Mouse (Mus musculus) forebrain, embryonic 14.5 days (tissue): ENCODE data around the gene Vps41. TPM values are rescaled to one million over a fixed set of nuclear protein-coding genes. Genes with fewer than 3 reads are reported as not detected.

Experiments used
- ATAC-seq: fragments of 200-750 bp; cut with Nextera tagmentation; 2 replicates; pipeline ENCODE4 v1.8.0; 2017; ENCODE audit warnings: mild to moderate bottlenecking, moderate library complexity
- DNase-seq: peaks from one replicate; pipeline ENCODE4 v3.0.0-alpha.2; 2015; ENCODE audit warnings: low spot score
- H3K27ac ChIP-seq: fragments of 300-500 bp; sonication (generic); 2 replicates; pipeline ENCODE4 v1.5.1; 2014; ENCODE audit warnings: low read depth, mild to moderate bottlenecking, control low read depth, low read length, moderate library complexity
- H3K27me3 ChIP-seq: fragments of 300-500 bp; sonication (generic); replicated peaks from 2 replicates; pipeline ENCODE4 v1.6.1; 2014; ENCODE audit warnings: low read length, control low read depth, mixed read lengths; ENCODE audit not compliant: control insufficient read depth, insufficient read depth
- H3K36me3 ChIP-seq: fragments of 300-500 bp; sonication (generic); 2 replicates; pipeline ENCODE4 v1.6.1; 2014; ENCODE audit warnings: low read length, control low read depth; ENCODE audit not compliant: control insufficient read depth, insufficient read depth
- H3K4me1 ChIP-seq: fragments of 300-500 bp; sonication (generic); 2 replicates; pipeline ENCODE4 v1.6.1; 2014; ENCODE audit warnings: antibody characterized with exemption, low read length, control low read depth; ENCODE audit not compliant: control insufficient read depth, insufficient read depth
- H3K4me2 ChIP-seq: fragments of 300-500 bp; sonication (generic); 2 replicates; pipeline ENCODE4 v1.6.1; 2014; ENCODE audit warnings: mild to moderate bottlenecking, control low read depth, low read length
- H3K4me3 ChIP-seq: fragments of 300-500 bp; sonication (generic); 2 replicates; pipeline ENCODE4 v1.5.1; 2014; ENCODE audit warnings: low read depth, low read length, control low read depth
- H3K9ac ChIP-seq: fragments of 300-500 bp; sonication (generic); 2 replicates; pipeline ENCODE4 v1.6.1; 2014; ENCODE audit warnings: mild to moderate bottlenecking, low read length, control low read depth, moderate library complexity
- H3K9me3 ChIP-seq: fragments of 300-500 bp; sonication (generic); replicated peaks from 2 replicates; pipeline ENCODE4 v1.6.1; 2016; ENCODE audit warnings: low read length, control low read depth, mixed read lengths; ENCODE audit not compliant: control insufficient read depth
- WGBS: fragments of 180-500 bp; shearing (Covaris S2); extraction: QIAGEN DNeasy Blood & Tissue Kit; methylation state at CpG from one replicate; pipeline ENCODE4 v1.1.7; 2014; 5-methylcytosine and 5-hydroxymethylcytosine counted together
- polyA plus RNA-seq: library from polyadenylated mRNA; unstranded; fragments of >200 nt; fragmentation: Nextera tagmentation; extraction: Ambion mirVana; gene quantifications from 2 replicates; pipeline ENCODE4 v1.2.1, GENCODE M21; 2014

Gene Vps41
- 128 and 146 TPM in 2 replicates for polyA plus RNA-seq

DNA sequence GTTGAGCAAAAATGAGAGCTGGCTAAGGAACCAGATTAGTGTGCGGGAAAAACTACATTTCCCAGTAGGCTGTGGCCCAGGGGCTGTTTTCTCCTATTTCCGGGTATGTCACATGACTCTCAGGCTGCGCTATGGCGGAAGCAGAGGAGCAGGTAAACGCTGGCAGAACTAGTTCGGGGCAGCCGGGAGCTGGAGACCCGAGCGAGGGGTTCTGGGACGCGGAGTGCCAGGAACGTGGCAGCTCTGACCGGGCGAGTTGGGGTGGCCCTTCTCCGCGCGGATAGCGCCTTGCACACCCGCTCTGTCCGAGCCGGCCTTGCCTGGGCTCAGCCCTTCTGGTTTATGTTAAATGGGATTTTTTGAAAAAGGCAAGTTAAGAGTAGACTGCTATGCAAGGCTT is at the start of gene Vps41:
Gene Vps41, plus strand, starts transcription at position 102 of the 400 bp plus-strand sequence.
- Histone ChIP-seq H3K9me3 (no peaks in the 10 kb centered on the region), H3K4me3 (peak within 1 kb of the TSS; percentile 70), H3K27ac (peak within 1 kb of the TSS; percentile 44; the same call in 1 of the 2 replicates), H3K4me1 (no peaks in the 10 kb centered on the region), H3K36me3 (no peaks in the 10 kb centered on the region), H3K27me3 (no peaks in the 10 kb centered on the region), H3K4me2 (peak within 1 kb of the TSS; percentile 65), H3K9ac (peak within 1 kb of the TSS; percentile 82)
- DNase-seq: peak; percentile 95
- under 1% methylated on average over 21 of the region's 21 CpGs for WGBS
- ATAC-seq: peak; percentile 100

DNA sequence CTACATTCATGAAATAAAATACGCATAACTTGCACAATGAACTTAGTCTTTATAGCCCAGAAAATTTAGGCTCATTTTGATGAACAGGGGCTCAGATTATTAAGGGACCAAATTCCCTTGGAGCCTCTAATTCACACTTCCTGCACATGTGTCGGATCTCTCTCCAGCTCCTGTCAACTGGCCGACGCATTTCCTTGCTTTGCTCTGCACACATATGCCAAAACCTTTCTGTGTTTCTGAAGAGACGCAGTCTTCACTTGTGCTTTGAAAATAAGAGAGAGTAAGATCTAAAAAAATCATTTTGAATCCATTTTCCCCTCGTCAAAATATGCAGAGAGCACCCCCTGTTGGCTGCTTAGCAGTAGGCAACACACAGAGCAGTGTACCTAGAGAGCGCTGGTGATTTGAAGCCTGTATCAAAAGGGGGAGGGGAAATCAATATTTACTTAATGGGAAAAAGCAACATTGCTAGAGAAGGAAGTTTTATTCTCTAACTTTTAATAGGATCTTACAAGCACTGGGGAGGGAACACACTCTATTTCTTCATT is 18.5 kb upstream of the Vps41 start:
- 38% methylated on average over 7 of the region's 7 CpGs for WGBS
- peak; percentile 77 for DNase-seq
- H3K27ac ChIP-seq: no peak overlapping the region

DNA sequence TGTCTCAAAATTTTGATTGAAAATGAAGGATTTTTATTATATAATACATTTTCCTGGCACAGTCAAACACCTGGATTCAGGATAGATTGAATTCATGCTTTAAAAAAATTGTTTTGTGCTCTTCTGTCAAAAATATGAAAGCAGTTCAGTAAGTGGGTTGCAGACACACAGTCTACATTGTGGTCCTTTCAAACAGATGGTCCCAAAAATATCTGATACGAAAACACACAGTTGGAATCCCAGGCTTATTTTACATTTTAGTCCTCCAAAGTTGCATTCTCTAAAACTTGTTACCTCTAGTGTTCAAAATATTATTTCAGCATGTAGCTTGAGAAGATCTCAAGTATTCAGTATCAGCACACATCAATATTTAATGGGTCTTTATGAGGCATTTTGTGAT is 5.4 kb upstream of the Vps41 start:
- ATAC-seq: no peak
- WGBS: 100% methylated on average over 1 of the region's 1 CpGs
- DNase-seq: no peak

More for the DNA sequence above, 18.5 kb upstream of the Vps41 start:
- Histone ChIP-seq H3K4me2 (no peak overlapping the region), H3K4me3 (no peak overlapping the region), H3K36me3 (no peaks in the 10 kb centered on the region), H3K9ac (no peak overlapping the region), H3K27me3 (no peaks in the 10 kb centered on the region), H3K9me3 (no peaks in the 10 kb centered on the region), H3K4me1 (no peaks in the 10 kb centered on the region)
- ATAC-seq: peak; percentile 85

DNA sequence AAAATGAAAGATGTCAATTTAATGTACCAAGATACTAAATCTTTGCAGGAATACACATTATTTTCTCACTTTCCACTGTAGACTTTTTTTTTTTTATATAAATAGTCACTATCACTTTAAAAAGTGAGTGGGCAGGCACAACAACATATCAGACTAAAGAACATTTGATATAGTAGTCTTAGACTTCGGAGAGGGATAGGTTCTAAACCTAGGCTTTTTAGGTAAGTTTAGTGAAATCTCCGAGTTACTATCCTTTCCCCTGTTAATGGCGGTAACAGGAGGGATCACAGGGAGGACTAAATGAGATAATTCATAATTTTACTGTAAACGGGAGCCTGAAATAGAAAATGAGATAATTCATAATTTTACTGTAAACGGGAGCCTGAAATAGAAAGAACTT is 379 bp upstream of the Vps41 start:
- WGBS: 46% methylated on average over 5 of the region's 5 CpGs
- Histone ChIP-seq H3K4me3 (peak overlapping the region; percentile 70), H3K4me1 (no peaks in the 10 kb centered on the region), H3K9me3 (no peaks in the 10 kb centered on the region), H3K27me3 (no peaks in the 10 kb centered on the region), H3K36me3 (no peaks in the 10 kb centered on the region), H3K27ac (no peak overlapping the region), H3K4me2 (peak overlapping the region; percentile 29; the same call in 1 of the 2 replicates), H3K9ac (no peak overlapping the region)
- DNase-seq: peak; percentile 2
- ATAC-seq: peak; percentile 41; the same call in 1 of the 2 replicates

More for the DNA sequence above, 5.4 kb upstream of the Vps41 start:
- no peak overlapping the region for H3K9ac ChIP-seq
- H3K9me3 ChIP-seq: no peaks in the 10 kb centered on the region
- H3K36me3 ChIP-seq: no peaks in the 10 kb centered on the region
- H3K4me1 ChIP-seq: no peaks in the 10 kb centered on the region
- no peak overlapping the region for H3K4me3 ChIP-seq
- H3K27ac ChIP-seq: no peak overlapping the region
- no peaks in the 10 kb centered on the region for H3K27me3 ChIP-seq
- H3K4me2 ChIP-seq: no peak overlapping the region

DNA sequence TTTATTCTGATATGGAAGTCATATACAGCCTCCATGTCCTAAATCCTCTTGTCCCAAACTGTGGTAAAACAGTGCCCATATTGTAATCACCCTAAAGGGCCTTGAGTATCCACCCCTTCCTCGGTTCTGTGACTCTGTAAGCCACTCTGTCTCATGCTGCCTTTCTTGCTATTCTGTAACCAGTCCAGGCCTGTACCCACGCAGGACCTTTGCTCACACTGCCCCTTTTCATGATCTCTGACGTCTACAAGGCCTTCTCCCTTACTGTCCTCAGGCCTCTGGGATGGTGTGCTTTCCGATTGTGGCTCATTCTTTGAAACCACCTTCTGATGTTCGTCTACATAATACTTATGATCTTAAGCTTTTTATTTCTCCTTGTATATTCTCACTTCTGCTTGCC is 1.4 kb downstream of the Vps41 start:
- 80% methylated on average over 5 of the region's 5 CpGs for WGBS
- H3K27ac ChIP-seq: no peak overlapping the region
- no peak overlapping the region for H3K4me3 ChIP-seq
- H3K4me1 ChIP-seq: no peaks in the 10 kb centered on the region
- H3K9me3 ChIP-seq: no peaks in the 10 kb centered on the region
- no peak overlapping the region for H3K4me2 ChIP-seq
- no peaks in the 10 kb centered on the region for H3K27me3 ChIP-seq
- DNase-seq: no peak
- ATAC-seq: no peak
- H3K9ac ChIP-seq: no peak overlapping the region
- peaks cover 6% of the 10 kb centered on the region; the same call in 1 of the 2 replicates for H3K36me3 ChIP-seq

DNA sequence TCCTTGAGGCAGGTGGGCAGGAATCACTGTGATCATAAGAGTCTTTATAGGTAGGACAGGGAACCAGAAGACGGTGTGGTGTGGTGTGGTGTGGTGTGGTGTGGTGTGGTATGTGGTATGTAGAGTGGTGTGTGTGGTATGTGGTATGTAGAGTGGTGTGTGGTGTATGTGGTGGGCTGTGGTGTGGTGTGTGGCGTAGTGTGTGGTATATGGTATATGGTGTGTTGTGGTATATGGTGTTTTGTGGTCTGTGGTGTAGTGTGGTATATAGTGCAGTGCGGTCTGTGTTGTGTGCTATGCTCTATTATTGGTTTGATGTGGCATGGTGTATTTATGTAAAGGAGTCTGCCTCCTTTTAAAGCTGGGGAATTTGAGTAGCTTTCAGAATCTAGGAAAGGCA is 13.6 kb downstream of the Vps41 start:
- no peaks in the 10 kb centered on the region for H3K9me3 ChIP-seq
- WGBS: 100% methylated on average over 3 of the region's 3 CpGs
- H3K36me3 ChIP-seq: 0 out of 2 replicates have a peak, but pooled peaks cover 8% of the 10 kb centered on the region
- DNase-seq (no peak), ATAC-seq (no peak)
- H3K4me2 ChIP-seq: no peak overlapping the region
- no peak overlapping the region for H3K27ac ChIP-seq
- H3K27me3 ChIP-seq: no peaks in the 10 kb centered on the region
- H3K4me3 ChIP-seq: no peak overlapping the region
- H3K4me1 ChIP-seq: no peaks in the 10 kb centered on the region
- no peak overlapping the region for H3K9ac ChIP-seq

DNA sequence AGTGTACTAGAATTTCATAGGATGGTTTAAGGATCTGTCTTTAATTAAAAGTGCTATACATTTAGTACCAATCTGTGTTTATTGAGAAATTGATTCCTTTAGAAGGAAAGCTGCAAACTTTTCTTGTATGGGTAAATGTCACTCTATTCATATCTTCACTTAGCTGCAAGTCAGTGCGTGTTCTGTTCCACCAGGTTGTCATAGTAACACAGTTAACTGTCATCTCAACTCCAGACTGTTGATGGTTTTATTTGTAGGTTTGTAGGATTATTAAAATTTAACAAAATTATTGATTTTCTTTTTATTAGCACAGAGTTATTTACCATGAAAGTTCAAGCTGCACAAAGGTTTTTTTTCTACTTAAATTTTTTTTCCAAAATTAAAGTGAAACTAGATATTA is 19.5 kb downstream of the Vps41 start:
- DNase-seq (peak; percentile 11), ATAC-seq (no peak)
- Histone ChIP-seq H3K4me2 (no peak overlapping the region), H3K36me3 (peaks cover 17% of the 10 kb centered on the region), H3K4me1 (no peaks in the 10 kb centered on the region), H3K27ac (no peak overlapping the region), H3K9me3 (no peaks in the 10 kb centered on the region), H3K27me3 (no peaks in the 10 kb centered on the region), H3K4me3 (no peak overlapping the region), H3K9ac (no peak overlapping the region)
- WGBS: 62% methylated on average over 1 of the region's 1 CpGs

DNA sequence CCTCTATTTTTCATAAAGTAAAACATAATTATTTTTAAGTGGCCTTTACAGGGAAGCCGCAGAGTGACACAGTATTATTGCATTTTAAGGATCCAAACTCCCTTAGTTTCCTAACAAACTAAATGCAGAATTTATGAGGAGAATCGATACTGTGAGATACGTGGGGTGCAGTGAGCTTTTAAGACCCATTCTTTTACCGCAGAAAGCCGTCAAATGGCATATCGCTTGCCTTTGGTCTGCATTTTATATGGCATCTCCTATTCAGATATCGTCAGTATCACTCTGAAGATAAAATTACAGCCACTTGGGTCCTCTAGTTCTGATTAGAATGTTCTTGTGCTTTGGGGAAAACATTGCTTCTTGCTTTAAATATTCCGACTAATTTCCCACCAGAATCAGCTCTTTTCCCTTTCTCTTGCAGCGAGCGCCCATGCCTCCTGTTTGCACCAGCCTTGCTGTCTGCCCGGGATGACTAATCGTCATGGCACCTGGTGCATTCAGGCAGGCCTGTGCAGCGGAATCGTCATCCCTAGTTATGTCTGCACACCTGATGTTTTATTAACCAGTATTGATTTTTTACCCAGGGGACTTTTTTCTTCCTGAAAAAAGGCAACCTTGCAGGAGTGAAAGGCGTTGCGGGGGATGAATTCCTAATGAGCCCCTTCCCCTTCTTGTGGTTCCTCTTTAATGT is 26.6 kb downstream of the Vps41 start:
- Histone ChIP-seq H3K4me2 (no peak overlapping the region), H3K27me3 (no peaks in the 10 kb centered on the region), H3K36me3 (peaks cover 17% of the 10 kb centered on the region), H3K4me1 (no peaks in the 10 kb centered on the region), H3K4me3 (no peak overlapping the region), H3K27ac (peak overlapping the region; percentile 45; the same call in 1 of the 2 replicates), H3K9ac (no peak overlapping the region), H3K9me3 (no peaks in the 10 kb centered on the region)
- DNase-seq (peak; percentile 29), ATAC-seq (no peak)
- 79% methylated on average over 16 of the region's 16 CpGs for WGBS

DNA sequence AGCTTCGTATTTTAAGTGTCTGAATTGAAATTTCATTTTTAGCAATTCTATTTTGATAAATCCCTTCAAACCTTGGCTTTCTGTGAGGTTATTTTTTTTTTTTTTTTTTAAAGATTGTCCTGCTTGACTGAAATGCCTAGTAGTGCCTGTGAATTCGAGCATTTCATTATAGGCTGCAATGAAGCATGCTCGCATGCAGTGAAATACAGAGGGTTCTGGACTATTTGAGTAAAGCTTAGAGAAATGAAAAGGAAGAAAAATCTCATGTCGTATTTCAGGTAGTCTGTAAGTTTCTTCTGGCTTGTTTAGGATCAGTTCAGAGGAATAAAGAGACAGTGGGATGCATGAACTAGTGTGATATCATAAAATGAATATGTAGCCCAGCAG is 27.2 kb downstream of the Vps41 start:
- H3K27me3 ChIP-seq: no peaks in the 10 kb centered on the region
- H3K4me1 ChIP-seq: no peaks in the 10 kb centered on the region
- no peak overlapping the region; the same call in 1 of the 2 replicates for H3K27ac ChIP-seq
- no peak overlapping the region for H3K4me2 ChIP-seq
- H3K4me3 ChIP-seq: no peak overlapping the region
- DNase-seq: no peak
- H3K9me3 ChIP-seq: no peaks in the 10 kb centered on the region
- 77% methylated on average over 4 of the region's 4 CpGs for WGBS
- no peak overlapping the region for H3K9ac ChIP-seq
- peaks cover 17% of the 10 kb centered on the region for H3K36me3 ChIP-seq
- no peak for ATAC-seq
